Mouse (Mus musculus) olfactory bulb, adult 2 months (tissue): Measurements from ENCODE around the gene Il9r. TPM values are rescaled to one million over a fixed set of nuclear protein-coding genes. Genes with fewer than 3 reads are reported as not detected.

Source experiments
- H3K27ac ChIP-seq: fragments of 200-500 bp; 2 replicates; pipeline ENCODE4 v1.5.1; 2012; ENCODE audit warnings: low read depth, low read length; ENCODE audit not compliant: insufficient read depth
- H3K4me1 ChIP-seq: fragments of 200-500 bp; 2 replicates; pipeline ENCODE4 v1.6.1; 2012; ENCODE audit warnings: low read length; ENCODE audit not compliant: control insufficient read depth, insufficient read depth
- H3K4me3 ChIP-seq: fragments of 200-500 bp; 2 replicates; pipeline ENCODE4 v1.5.1; 2012; ENCODE audit warnings: mild to moderate bottlenecking, low read depth, low read length, moderate library complexity; ENCODE audit not compliant: insufficient read depth
- CTCF ChIP-seq: fragments of 200-500 bp; IDR thresholded peaks from 2 replicates; pipeline ENCODE4 v1.5.1; 2012; ENCODE audit warnings: low read depth, mild to moderate bottlenecking, low read length, moderate library complexity; ENCODE audit not compliant: insufficient read depth
- POLR2A ChIP-seq: fragments of 200-500 bp; IDR thresholded peaks from 2 replicates; pipeline ENCODE4 v1.6.1; 2012; ENCODE audit warnings: mild to moderate bottlenecking, low read depth, low read length, moderate library complexity; ENCODE audit not compliant: insufficient read depth
- WGBS: fragments of 180-500 bp; shearing (Covaris S2); methylation state at CpG from one replicate; pipeline ENCODE4 v1.1.7; 2018; 5-methylcytosine and 5-hydroxymethylcytosine counted together
- polyA plus RNA-seq: library from polyadenylated mRNA; stranded (reverse); fragments of >200 nt; gene quantifications from 2 replicates; pipeline ENCODE4 v1.2.4, GENCODE M21; 2012; ENCODE audit warnings: low replicate concordance; ENCODE audit not compliant: missing spikeins, insufficient read depth, insufficient read length

Gene Il9r
- polyA plus RNA-seq, 1 experiment = not detected

- no peak overlapping the region for H3K4me3 ChIP-seq
- H3K27ac ChIP-seq = no peak overlapping the region
- peaks cover 29% of the 10 kb centered on the region for H3K4me1 ChIP-seq
- WGBS = 36% methylated on average over 15 of the region's 15 CpGs
- TF ChIP-seq POLR2A = no peak
- no peak for TF ChIP-seq CTCF
These were observed 58.2 kb downstream of the Il9r start for GRCm38 (mm10) chr11:32141627-32142586.

GRCm38 (mm10) chr11:32141034-32141433 is 59.0 kb downstream of the Il9r start:
- Histone ChIP-seq H3K4me3 (no peak overlapping the region), H3K27ac (no peak overlapping the region), H3K4me1 (peaks cover 31% of the 10 kb centered on the region)
- TF ChIP-seq CTCF (peak; percentile 78; the same call in 1 of the 2 replicates), POLR2A (no peak)
- 24% methylated on average over 2 of the region's 2 CpGs for WGBS

GRCm38 (mm10) chr11:32139528-32139961 is 60.5 kb downstream of the Il9r start:
- TF ChIP-seq POLR2A (no peak), CTCF (no peak)
- H3K4me3 ChIP-seq = no peak overlapping the region
- peaks cover 37% of the 10 kb centered on the region for H3K4me1 ChIP-seq
- peak overlapping the region; percentile 53 for H3K27ac ChIP-seq
- WGBS = 50% methylated on average over 6 of the region's 6 CpGs

- Histone ChIP-seq H3K27ac (peak overlapping the region; percentile 48), H3K4me3 (no peak overlapping the region), H3K4me1 (peaks cover 37% of the 10 kb centered on the region)
- TF ChIP-seq POLR2A (no peak), CTCF (no peak)
- 38% methylated on average over 9 of the region's 9 CpGs for WGBS
These were observed 61.5 kb downstream of the Il9r start for GRCm38 (mm10) chr11:32138614-32138964.

GRCm38 (mm10) chr11:32137719-32138613 is 62.1 kb downstream of the Il9r start:
- Histone ChIP-seq H3K4me1 (peaks cover 40% of the 10 kb centered on the region), H3K27ac (peak overlapping the region; percentile 27; the same call in 1 of the 2 replicates)

More at GRCm38 (mm10) chr11:32137719-32138613, 62.1 kb downstream of the Il9r start:
- WGBS = 36% methylated on average over 15 of the region's 15 CpGs
- no peak overlapping the region for H3K4me3 ChIP-seq
- TF ChIP-seq CTCF = no peak
- TF ChIP-seq POLR2A = no peak

Other genes starting within 250 kb of the Il9r start
- not detected in 2 replicates for gene 4930524B15Rik, start 234.7 kb downstream of the Il9r start, polyA plus RNA-seq
- 206 and 450 TPM in 2 replicates for gene Nsg2, start 199.8 kb downstream of the Il9r start, polyA plus RNA-seq
- gene Snrnp25, start 5.1 kb upstream of the Il9r start, polyA plus RNA-seq = not detected in 2 replicates
- gene Rhbdf1, start 22.0 kb upstream of the Il9r start, polyA plus RNA-seq = not detected in 2 replicates
- gene Mpg, start 26.2 kb upstream of the Il9r start, polyA plus RNA-seq = not detected in 2 replicates
- gene Nprl3, start 67.4 kb upstream of the Il9r start, polyA plus RNA-seq = not detected in 2 replicates
- gene Hba-x, start 76.1 kb upstream of the Il9r start, polyA plus RNA-seq = not detected in 2 replicates
- not detected in 2 replicates for gene Hba-a1, start 83.2 kb upstream of the Il9r start, polyA plus RNA-seq
- gene Hbq1b, start 86.7 kb upstream of the Il9r start, polyA plus RNA-seq = not detected in 2 replicates
- gene Hba-a2, start 96.2 kb upstream of the Il9r start, polyA plus RNA-seq = not detected in 2 replicates
- gene Hbq1a, start 99.8 kb upstream of the Il9r start, polyA plus RNA-seq = not detected in 2 replicates
- not detected in 2 replicates for gene Sh3pxd2b, start 147.5 kb upstream of the Il9r start, polyA plus RNA-seq